Mouse (Mus musculus): ENCODE measurements around the gene Reep1.

Gene Reep1

GRCm38 (mm10) chr6:71783165-71783564 is 75.8 kb downstream of the Reep1 start:
- no peak for DNase-seq (ENCODE audit: low spot score)

DNA sequence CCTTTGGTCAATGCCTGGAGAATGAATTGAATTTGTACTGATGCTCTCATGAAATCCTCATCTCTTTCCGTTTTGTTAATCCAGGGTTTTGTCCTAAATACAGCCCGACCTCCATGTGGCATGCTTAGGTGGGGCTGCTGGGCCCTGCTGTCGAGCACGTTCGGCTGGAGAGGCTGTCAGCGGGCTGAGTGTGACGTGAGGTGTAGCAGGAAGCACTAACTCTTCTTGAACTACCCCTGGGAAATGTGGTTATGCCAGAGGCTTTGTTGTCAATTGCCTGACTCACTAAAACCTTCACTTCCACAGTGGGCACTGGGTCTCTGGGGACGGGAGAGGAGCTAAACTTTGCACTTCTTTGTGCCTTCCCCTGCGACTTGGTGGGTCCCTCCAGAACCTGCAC is 81.0 kb downstream of the Reep1 start:
- DNase-seq (ENCODE audit: low spot score): no peak

DNA sequence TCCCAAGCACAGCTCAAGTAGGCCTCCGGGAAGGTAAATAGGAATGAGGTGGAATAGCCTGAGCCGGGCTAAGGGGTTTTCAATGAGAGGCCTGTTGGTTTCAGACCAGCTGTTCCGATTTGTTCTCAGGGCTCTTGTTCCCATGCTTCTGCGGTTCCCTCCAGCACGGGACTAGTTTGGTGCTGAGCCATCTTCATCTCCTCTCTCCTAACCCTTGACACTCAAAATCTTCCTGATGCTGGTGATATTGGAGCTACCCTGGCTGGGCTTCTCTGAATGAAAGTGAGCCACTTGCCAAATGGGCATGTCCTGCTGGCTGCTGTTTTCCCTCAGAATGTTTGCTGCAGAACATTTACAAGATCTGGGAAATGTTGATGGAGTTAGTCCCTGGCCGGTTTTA is 84.4 kb downstream of the Reep1 start:
- no peak for DNase-seq (ENCODE audit: low spot score)

DNA sequence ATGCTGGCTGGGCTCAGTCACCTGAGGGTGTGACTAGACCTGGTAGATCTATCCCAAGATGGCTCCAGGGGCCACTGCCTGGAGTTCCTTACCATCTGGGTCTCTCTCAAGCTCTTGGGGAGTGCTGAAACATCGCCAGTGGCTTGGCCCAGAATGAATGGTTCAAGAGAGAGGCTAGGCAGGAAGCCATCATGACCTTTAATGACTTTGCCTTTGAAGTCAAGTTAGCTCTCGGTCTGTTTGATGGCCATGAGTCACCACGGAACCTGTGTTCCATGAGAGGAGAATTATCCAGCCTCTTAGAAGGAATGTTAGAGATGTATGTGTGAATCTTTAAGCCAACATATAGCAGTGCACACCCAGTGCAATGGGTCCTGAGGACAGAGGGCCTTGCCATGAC is 92.0 kb downstream of the Reep1 start:
- DNase-seq (ENCODE audit: low spot score): no peak

DNA sequence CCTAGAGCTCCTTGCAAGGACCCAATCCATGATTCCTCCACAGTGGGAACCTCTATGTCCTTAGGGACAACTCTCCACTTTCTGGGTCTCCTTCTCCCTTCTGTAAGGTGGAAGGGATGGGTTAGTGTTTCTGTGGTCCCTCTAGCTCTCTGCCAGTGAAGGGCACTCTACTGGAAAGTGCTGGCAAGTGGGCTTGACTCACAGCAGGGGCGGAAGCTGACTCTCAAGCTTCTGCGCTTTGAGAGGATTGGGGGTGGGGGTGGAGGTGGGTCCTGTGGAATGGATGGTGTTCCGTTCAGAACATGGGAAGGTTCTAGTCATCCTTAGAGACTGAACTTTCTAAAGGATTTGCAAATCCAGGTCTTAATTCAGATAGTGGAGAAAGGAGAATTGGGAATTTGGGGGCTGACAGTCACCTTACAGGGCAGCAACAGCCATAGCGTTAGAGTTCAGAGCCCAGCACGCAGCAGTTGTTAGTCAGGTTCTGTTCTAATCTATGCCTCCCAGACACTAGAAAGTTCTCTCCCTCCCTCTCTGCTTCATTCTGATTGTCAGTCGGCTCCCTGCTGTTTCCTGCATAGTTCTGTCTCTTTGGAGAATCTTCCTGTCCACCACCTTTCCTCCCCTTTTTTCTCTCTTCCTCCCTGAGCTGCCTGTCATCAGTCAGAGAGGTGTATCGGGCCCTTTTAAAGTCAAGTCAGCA is 93.8 kb downstream of the Reep1 start:
- DNase-seq (ENCODE audit: low spot score): no peak

- no peak for DNase-seq (ENCODE audit: low spot score)
Observed at GRCm38 (mm10) chr6:71801714-71802094, 94.3 kb downstream of the Reep1 start.

GRCm38 (mm10) chr6:71803609-71804008 is 96.2 kb downstream of the Reep1 start:
- DNase-seq (ENCODE audit: low spot score): no peak

- peak; percentile 56 for DNase-seq (ENCODE audit: low spot score)
Observed at GRCm38 (mm10) chr6:71804061-71804829, 96.9 kb downstream of the Reep1 start.

DNA sequence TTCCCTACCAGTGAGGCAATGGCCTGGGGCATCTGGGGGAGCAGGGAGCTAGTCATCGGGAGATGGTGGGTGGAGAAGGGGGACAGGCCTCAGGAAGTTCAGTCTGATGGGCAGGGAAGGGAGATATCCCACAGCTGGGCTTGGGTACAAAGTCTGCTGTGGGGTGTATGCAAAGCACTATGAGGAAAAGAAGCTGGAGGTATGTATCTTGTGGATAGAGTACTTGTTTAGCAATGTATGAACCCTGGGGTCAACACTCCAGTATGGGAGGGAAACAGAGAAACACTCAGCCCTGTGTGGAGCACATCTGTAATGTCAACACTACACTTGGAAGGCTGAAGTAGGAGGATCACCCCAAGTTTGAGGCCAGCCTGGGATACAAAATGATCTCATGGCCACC is 99.4 kb downstream of the Reep1 start:
- DNase-seq (ENCODE audit: low spot score): no peak

GRCm38 (mm10) chr6:71809890-71810289 is 102.5 kb downstream of the Reep1 start:
- DNase-seq (ENCODE audit: low spot score): no peak

GRCm38 (mm10) chr6:71812820-71813219 is 105.5 kb downstream of the Reep1 start:
- DNase-seq (ENCODE audit: low spot score): no peak

GRCm38 (mm10) chr6:71819764-71820292 is 112.5 kb downstream of the Reep1 start:
- DNase-seq (ENCODE audit: low spot score): no peak

DNA sequence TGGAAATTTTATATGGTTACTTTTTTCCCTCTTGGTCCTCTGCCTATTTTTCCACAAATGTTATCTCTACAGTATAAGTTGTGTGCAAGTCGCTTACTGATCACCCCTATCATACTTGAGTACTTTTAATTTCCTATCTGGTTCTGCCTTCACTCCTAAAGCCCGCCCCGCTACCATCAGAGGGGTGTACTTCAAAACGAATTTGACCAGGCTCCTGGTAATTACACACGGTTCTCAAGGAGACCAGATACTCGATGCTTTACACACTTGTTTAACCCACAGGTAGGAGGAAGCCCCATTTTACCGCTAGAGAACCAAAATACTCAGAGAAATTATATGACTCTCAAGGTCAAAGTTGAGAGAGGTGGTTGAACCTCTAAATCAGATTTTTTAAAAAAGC is 115.7 kb downstream of the Reep1 start:
- no peak for DNase-seq (ENCODE audit: low spot score)

GRCm38 (mm10) chr6:71823488-71823887 is 116.1 kb downstream of the Reep1 start:
- peak; percentile 85 for DNase-seq (ENCODE audit: low spot score)

DNA sequence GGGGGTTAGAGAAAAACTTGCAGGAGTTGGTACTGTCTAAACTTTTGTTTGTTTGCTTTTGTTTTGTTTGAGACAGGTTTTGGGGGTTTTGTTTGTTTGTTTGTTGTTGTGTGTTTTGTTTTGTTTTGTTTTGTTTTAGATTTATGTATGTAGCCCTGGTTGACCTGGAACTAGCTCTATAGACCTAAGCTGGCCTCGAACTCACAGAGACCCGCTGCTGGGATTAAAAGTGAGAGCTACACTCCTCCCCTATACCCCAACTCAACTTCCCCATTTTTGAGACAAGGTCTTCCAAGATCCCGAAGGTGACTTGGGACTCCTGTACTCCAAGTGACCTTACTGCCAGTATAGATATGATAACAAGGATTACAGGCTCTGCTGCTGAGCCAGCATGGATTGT is 116.6 kb downstream of the Reep1 start:
- DNase-seq (ENCODE audit: low spot score): no peak

- no peak for DNase-seq (ENCODE audit: low spot score)
Observed at GRCm38 (mm10) chr6:71826869-71827268, 119.5 kb downstream of the Reep1 start, which contains the start of gene Mrpl35. Gene Mrpl35, minus strand, starts transcription at chr6:71826969.

DNA sequence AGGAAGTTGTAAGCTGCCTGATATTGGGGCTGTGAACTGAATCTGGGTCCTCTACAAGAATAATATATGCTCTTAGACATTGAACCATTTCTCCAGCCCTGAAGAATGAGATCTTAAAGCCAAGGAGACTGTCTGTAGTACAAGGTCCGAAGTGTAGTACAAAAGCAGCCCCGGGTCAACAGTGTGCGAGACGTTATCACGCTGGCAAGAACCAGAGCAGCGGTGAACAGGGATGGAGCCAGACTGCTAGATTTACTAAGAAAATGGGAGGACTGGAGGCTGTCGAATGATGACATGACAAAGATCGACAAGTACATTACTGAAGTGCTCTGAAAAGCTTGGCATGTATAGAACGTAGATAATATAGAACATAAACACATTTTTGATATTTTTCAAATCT is 122.4 kb downstream of the Reep1 start:
- DNase-seq (ENCODE audit: low spot score): no peak

DNA sequence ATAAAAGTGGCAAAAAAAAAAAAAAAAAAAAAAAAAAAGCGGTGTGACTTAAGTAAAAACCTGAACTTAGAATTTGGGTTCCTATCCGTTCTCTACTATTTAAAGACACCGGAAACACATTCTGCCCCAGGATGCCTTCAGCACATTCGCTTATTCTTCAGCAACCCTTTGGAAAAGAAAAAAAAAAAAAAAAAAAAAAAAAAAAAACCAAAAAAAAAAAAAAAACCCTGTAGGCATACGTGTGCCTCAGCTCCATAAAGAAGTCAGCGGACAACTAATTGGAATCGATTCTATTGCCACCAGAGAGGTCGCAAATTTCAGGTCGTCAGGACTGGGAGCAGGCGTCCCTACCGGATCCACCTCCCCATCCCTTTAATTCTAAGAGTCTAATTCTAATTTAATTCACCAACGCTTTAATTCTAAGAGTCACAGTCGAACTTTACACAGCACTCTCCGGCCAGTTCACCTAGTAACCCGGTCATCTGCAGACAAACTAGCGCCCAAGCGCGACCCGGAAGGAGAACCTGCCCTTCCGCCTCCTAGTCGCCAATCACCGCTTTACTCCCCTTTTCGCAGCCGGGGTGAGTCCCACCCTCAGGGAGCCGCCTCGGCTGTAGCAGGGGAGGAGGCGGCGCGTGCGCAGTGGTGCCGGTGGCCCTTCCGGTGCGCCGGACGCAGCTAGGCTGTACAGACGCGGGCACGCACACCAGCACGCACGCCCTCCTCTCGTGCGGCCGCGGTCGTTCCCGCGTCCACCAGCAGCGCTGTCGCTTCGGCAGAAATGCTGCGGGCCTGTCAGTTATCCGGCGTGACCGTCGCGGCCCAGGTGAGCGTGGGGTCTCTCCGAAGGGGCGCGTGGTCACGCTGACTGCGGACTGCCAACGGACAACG is 123.6 kb downstream of the Reep1 start, which contains the start of gene Immt:
Gene Immt (plus strand): TSS at position 642 of the 891 bp plus-strand sequence.
- DNase-seq (ENCODE audit: low spot score): peak; percentile 97

DNA sequence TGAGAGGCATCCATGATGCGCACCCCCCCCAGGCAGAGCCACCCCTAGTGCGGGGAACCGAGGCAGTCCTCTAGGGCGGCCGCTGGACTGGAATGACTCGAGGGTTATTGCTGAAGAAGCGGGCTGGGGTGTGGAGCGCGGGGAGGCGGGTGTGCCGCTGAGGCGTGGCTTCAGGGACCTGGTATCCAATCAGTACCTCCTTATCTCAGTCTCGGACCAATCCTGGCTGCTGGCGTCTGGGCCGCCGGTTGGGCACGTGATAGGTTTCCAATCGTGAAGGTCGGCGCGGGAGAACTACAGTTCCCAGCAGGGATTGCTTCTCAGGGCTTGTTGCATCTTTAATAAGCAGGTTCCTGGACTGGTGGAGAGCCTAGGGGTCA is 124.2 kb downstream of the Reep1 start:
- DNase-seq (ENCODE audit: low spot score): peak; percentile 92

DNA sequence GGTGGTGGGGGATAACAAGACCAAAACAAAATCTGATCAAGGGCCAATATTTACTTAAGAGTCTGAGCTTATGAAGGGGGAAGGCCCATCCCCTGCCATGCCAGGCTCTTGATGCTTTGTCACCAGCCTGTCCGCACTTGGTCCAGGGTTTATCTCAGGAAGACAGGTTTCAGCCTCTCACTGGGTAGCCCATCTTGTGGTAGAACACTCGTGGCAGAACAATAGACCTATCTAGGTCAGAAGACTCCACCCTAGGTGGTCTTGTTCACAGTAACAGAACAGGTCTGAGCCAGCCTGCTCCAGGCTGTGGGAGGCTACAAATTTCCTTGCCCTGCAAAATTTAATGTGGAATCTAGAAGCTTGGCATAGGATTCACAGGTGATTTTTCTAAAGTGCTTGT is 129.4 kb downstream of the Reep1 start:
- no peak for DNase-seq (ENCODE audit: low spot score)

GRCm38 (mm10) chr6:71839815-71840214 is 132.5 kb downstream of the Reep1 start:
- no peak for DNase-seq (ENCODE audit: low spot score)

DNA sequence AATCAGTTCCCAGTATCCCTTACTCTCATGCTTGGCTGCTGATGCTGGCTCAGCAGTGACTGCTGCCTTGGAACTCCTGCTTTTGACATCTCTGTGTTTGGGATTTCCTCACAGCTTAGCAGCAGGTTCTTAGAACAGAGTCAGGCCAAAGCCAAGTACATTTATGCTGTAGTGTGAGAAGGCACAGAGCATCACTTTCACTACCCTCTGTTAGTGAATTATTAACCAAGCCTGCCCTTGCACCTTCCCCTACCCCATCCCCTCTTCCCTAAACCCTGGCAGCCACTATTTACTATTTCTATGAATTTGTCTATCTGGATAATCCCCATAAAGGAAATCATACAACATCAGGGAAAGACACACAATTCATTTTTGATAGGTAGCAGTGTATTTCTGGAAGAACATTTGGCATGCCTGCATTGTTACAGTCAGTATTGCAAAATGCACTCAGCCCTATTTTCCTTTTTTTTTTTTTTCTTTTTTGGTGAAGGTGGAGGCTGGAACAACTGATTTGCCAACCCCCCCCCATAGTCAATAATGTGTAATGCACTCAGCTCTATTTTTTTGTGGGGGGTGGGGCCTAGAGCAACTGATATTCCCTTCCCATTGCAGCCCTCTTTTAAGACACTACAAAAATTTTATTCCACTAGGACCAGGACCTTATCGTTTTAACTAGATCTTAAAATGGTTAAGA is 133.4 kb downstream of the Reep1 start:
- no peak for DNase-seq (ENCODE audit: low spot score)
